Mouse (Mus musculus): ENCODE results near the gene Abracl. TPM values are rescaled to one million over a fixed set of nuclear protein-coding genes. Genes with fewer than 3 reads are reported as not detected.

Gene Abracl
- polyA plus RNA-seq (2012; fragmentation: generic; extraction: Trizol): 10 to 100 TPM; 11.5 to 48.2 TPM

GRCm38 (mm10) chr10:18022741-18023347 lies at the start of gene Abracl:
Abracl (minus strand) TSS chr10:18023288.

GRCm38 (mm10) chr10:18055696-18056390 lies 32.8 kb upstream of the Abracl start, which contains the start of gene Reps1:
Reps1 (plus strand) TSS chr10:18055861.

Other genes with a start within 250 kb of the Abracl start
- under 1 TPM; 0.02 to 0.15 TPM for gene Txlnb, start 227.1 kb downstream of the Abracl start, polyA plus RNA-seq (2012; fragmentation: generic; extraction: Trizol)
- gene Heca, start 75.2 kb downstream of the Abracl start, polyA plus RNA-seq (2012; fragmentation: generic; extraction: Trizol): 1 to 10 TPM in 1 of 2 experiments, under 1 TPM in 1; 0.30 to 4.0 TPM
- gene Reps1, start 32.6 kb upstream of the Abracl start, polyA plus RNA-seq (2012; fragmentation: generic; extraction: Trizol): 10 to 100 TPM; 17.9 to 36.4 TPM
- gene Ect2l, start 187.6 kb upstream of the Abracl start, polyA plus RNA-seq (2012; fragmentation: generic; extraction: Trizol): not detected
- gene Ccdc28a, start 211.7 kb upstream of the Abracl start, polyA plus RNA-seq (2012; fragmentation: generic; extraction: Trizol): 10 to 100 TPM in 1 of 2 experiments, 1 to 10 TPM in 1; 1.6 to 11.7 TPM